Mouse (Mus musculus) layer of hippocampus, adult 2 months (tissue): ENCODE data around the gene Rpsa. TPM values are rescaled to one million over a fixed set of nuclear protein-coding genes. Genes with fewer than 3 reads are reported as not detected.

Source experiments
- DNase-seq, 2 experiments: peaks; one replicate each; pipeline ENCODE4 v3.0.0; 2022; ENCODE audit warnings: low spot score in 2 of 2
- H3K27ac ChIP-seq: fragments of 200-600 bp; 2 replicates; pipeline ENCODE4 v1.8.1; 2022
- H3K4me3 ChIP-seq: fragments of 200-600 bp; 2 replicates; pipeline ENCODE4 v1.8.1; 2022; ENCODE audit warnings: mild to moderate bottlenecking
- CTCF ChIP-seq: fragments of 200-600 bp; conservative IDR thresholded peaks from 2 replicates; pipeline ENCODE4 v1.8.1; 2022; ENCODE audit warnings: antibody characterized with exemption, mild to moderate bottlenecking, moderate library complexity
- total RNA-seq, 2 experiments: library from RNA; stranded (reverse); gene quantifications; 2 replicates each; pipeline ENCODE4 v1.2.3; 2021

The Rpsa gene
- total RNA-seq, 2 experiments from 2014 or later = 440 to 441 TPM

GRCm38 (mm10) chr9:120116184-120116624, 11.3 kb upstream of the Rpsa start:
- no peak overlapping the region for H3K4me3 ChIP-seq
- no peak for TF ChIP-seq CTCF
- H3K27ac ChIP-seq = no peak overlapping the region
- no peak for DNase-seq

DNA sequence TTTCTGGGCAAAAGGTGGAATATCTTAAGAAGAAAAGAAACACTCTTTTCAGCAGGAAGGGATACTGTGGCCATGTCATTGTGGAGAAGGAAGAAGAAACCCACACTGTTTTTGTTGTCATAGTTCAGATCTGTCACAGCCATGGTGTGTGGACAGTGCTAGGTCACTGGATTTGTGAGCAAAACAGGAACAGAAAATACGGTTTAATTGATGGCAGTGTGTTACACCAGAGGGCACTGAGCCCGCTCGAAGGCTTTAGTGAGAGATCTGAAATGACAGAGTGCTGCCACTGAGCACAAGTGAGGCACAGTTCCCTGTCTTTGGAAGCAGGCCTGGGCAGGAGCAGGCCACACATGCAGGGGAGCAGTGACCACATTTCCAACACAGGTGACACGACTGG, 9.3 kb upstream of the Rpsa start:
- no peak for TF ChIP-seq CTCF
- no peak overlapping the region for H3K4me3 ChIP-seq
- DNase-seq = no peak
- no peak overlapping the region for H3K27ac ChIP-seq

DNA sequence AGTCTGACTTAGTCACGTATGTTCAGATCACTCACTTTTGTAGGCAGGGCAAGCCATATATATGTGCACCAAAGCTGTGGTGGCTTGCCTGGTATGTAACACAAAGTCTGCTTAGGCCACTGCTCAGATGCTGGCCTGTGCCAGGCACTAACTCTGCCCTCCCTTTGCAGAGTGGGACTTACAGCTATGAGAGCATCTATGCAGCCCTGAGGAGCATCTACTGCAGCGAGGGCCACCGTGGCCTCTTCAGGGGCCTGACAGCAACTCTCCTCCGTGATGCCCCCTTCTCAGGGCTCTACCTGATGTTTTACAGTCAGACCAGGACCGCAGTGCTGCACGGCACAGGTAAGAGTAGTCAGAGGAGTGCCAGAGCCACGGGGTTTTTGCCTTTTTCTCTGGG, 7.0 kb upstream of the Rpsa start:
- no peak for DNase-seq
- H3K27ac ChIP-seq = no peak overlapping the region
- H3K4me3 ChIP-seq = no peak overlapping the region
- TF ChIP-seq CTCF = no peak

DNA sequence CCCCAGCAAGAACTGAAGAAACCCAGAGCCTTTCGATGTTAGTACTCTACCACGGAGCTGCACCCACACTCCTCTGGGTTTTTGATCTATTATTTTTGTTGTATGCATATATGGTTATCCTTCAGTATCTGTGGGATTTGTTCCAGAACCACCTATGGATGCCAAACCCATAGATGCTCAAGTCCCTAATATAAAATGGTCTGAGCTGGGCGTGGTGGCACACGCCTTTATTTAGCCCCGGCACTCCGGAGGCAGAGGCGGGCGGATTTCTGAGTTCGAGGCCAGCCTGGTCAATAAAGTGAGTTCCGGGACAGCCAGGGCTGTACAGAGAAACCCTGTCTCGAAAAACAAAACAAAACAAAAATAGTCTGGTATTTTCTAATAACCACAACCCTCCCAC, 621 bp upstream of the Rpsa start:
- H3K4me3 ChIP-seq = peak overlapping the region; percentile 95
- no peak for TF ChIP-seq CTCF
- H3K27ac ChIP-seq = peak overlapping the region; percentile 88
- DNase-seq = no peak

DNA sequence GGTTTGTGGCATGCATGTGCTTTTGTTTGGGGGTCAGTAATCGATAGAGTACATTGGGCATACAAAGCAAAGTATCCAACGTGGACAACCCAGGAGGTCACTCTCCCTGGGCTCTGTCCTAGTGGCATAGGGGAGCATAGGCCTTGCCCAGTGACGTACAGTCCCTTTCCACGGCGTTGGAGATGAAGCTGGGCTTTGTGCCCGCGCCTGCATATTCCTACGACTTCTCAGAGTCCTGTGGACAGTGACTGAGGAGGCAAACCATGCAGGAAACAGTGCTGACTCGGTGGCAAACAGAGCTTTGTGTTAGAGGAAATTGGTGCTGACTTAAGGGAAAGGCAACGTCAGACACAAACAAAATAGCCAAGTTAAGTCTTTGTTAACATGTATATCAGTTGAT, 1.8 kb downstream of the Rpsa start:
- peak overlapping the region; percentile 95; the same call in 1 of the 2 replicates for H3K4me3 ChIP-seq
- TF ChIP-seq CTCF = no peak
- no peak overlapping the region for H3K27ac ChIP-seq
- no peak for DNase-seq

DNA sequence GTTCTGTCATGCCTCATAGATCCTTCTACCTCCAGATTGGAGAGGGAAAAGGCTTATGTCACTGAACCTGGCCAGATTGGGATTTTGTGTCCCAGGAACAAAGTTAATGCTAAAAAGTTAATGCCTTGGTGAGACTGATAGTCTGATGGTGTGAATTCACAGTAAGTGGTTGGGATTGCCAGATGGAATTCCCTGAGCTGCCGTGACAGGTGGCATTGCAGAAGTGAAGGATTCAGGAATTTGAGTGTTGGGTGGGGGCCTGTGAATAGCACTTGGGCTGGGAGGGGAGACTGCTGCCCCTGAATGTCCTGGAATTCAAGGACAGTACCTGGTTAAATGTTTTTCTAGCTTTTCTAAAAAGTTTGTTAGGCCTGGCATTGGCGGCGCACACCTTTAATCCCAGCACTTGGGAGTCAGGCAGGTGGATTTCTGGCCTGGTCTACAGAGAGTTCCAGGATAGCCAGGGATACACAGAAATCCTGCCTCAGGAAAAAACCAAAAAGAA, 4.3 kb downstream of the Rpsa start:
- H3K4me3 ChIP-seq = no peak overlapping the region
- DNase-seq = no peak
- TF ChIP-seq CTCF = no peak
- H3K27ac ChIP-seq = no peak overlapping the region

- no peak for TF ChIP-seq CTCF
- Histone ChIP-seq H3K27ac (no peak overlapping the region), H3K4me3 (no peak overlapping the region)
- DNase-seq = no peak
Measured at GRCm38 (mm10) chr9:120132980-120133754, 5.7 kb downstream of the Rpsa start.

DNA sequence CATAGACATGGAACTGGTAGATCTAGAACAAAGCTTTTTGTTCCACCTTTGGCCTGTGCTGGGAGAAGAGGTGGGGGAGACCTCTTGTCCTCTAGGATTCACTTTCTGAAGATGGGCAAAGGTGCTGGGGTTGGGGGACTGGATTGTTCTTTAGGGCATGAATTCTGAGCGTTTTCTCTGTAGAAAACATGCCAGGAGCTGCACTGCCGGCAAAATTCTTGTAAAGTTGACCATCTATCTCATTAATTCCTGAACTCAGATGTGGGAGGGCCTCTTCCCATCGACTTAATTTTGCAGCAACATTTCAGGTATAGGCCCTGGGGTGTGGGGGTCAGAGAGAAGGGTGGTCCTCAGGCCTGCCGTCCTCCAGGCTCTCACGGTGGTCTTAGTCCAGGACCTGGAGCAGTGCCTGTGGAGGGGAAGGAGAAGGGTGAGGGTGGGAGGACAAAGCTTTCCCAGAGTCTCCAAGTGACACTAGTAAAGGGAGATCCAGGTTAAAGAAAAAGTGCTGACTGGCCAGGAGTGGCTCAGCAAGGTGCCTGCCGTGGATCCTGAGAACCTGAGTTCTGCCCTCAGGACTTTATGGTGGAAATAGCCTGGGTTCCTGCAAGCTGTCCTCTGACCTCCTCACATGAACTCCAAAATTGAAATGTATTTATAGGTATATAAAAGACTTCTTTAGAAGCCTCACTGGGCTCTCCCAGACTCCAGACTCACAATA, 6.4 kb downstream of the Rpsa start:
- H3K27ac ChIP-seq = no peak overlapping the region
- TF ChIP-seq CTCF = no peak
- no peak for DNase-seq
- no peak overlapping the region for H3K4me3 ChIP-seq

DNA sequence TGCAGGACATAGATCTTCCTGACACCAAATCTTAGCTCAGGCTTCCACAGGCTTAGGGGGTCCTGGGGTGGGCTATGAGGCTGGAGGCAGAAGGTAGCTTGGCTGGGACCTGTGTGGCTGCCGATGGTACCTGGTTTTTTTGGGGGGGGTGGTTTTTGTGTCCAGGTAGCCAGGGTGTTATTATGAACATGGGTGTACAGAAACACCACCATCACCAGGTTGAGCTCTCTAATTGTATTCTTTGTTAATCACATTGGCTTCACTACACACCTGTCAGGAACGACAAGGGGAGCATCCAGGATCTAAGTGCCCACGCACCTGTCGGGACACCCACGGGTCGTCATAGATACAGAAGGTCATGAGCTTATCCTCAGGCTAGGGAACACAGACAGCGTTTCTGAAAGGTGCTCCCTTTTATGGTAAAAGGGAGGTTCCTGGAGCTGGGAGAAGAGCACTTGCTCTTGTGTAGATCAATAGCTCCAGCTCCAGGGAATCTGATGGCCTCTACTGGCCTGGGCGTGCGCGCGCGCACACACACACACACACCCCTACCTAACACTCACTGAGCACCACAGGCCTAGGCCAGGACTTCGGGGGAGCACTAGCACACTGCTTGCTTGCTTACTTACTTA, 7.2 kb downstream of the Rpsa start:
- no peak for TF ChIP-seq CTCF
- H3K27ac ChIP-seq = no peak overlapping the region
- no peak for DNase-seq
- H3K4me3 ChIP-seq = no peak overlapping the region

GRCm38 (mm10) chr9:120135454-120135853, 8.0 kb downstream of the Rpsa start:
- no peak overlapping the region for H3K27ac ChIP-seq
- TF ChIP-seq CTCF = no peak
- no peak for DNase-seq
- H3K4me3 ChIP-seq = no peak overlapping the region

GRCm38 (mm10) chr9:120140652-120141051, 13.2 kb downstream of the Rpsa start:
- TF ChIP-seq CTCF = peak; percentile 96
- DNase-seq = peak; percentile 82 to 92
- H3K4me3 ChIP-seq = no peak overlapping the region
- no peak overlapping the region for H3K27ac ChIP-seq

- no peak for DNase-seq
- no peak for TF ChIP-seq CTCF
- Histone ChIP-seq H3K27ac (peak overlapping the region; percentile 67; the same call in 1 of the 2 replicates), H3K4me3 (no peak overlapping the region)
Measured at GRCm38 (mm10) chr9:120144474-120144873, 17.0 kb downstream of the Rpsa start.

GRCm38 (mm10) chr9:120149222-120149828, 21.8 kb downstream of the Rpsa start, which contains the start of gene Mobp:
TSS of gene Mobp (plus strand) at chr9:120149707.
- DNase-seq = peak in 1 of 2 experiments; percentile 28
- H3K4me3 ChIP-seq = peak within 1 kb of the TSS; percentile 27; the same call in 1 of the 2 replicates
- TF ChIP-seq CTCF = no peak
- peak within 1 kb of the TSS; percentile 79 for H3K27ac ChIP-seq
